Mouse (Mus musculus): Measurements from ENCODE around the gene Zfp995.
"Not testable (repeated sequence)": the region's sequence is repeated elsewhere in the genome, so short reads cannot be mapped to it uniquely, and the experiment has no call there.

Gene Zfp995

GRCm38 (mm10) chr17:21909456-21910052 lies at the start of gene Zfp995:
TSS of gene Zfp995 (minus strand) at chr17:21909926.
- DNase-seq (ENCODE audit: low spot score): peak; percentile 8

GRCm38 (mm10) chr17:21909039-21909438 lies 687 bp downstream of the Zfp995 start:
- no peak for DNase-seq (ENCODE audit: low spot score)

- no peak for DNase-seq (ENCODE audit: low spot score)
Measured at GRCm38 (mm10) chr17:21871256-21871655, 38.5 kb downstream of the Zfp995 start.

- not testable (repeated sequence) for DNase-seq (ENCODE audit: low spot score)
Measured at GRCm38 (mm10) chr17:21846322-21846582, 63.5 kb downstream of the Zfp995 start.

- no peak for DNase-seq (ENCODE audit: low spot score)
Measured at GRCm38 (mm10) chr17:21845545-21846321, 64.0 kb downstream of the Zfp995 start, which contains the start of gene Zfp820. TSS of gene Zfp820 (minus strand) at chr17:21845772.

- DNase-seq (ENCODE audit: low spot score): no peak
Measured at GRCm38 (mm10) chr17:21838510-21838909, 71.2 kb downstream of the Zfp995 start.
